Mouse (Mus musculus): ENCODE measurements around the gene Spz1. TPM values are rescaled to one million over a fixed set of nuclear protein-coding genes. Genes with fewer than 3 reads are reported as not detected.

The Spz1 gene
- polyA plus RNA-seq, 1 experiment: not detected

- Histone ChIP-seq H3K4me1 (ENCODE audit: control insufficient read depth, insufficient read depth, low read length) (no peaks in the 10 kb centered on the region), H3K4me3 (replicated peaks; ENCODE audit: extremely low read depth, low read depth, low read length) (no peak overlapping the region)
- no peak for TF ChIP-seq POLR2A (IDR thresholded peaks at IDR 0.05; ENCODE audit: borderline replicate concordance, extremely low read depth, low read depth, low read length)
- TF ChIP-seq CTCF (IDR thresholded peaks at IDR 0.05; ENCODE audit: insufficient read depth, low read length): no peak
- WGBS: 67% methylated on average over 3 of the region's 3 CpGs
- DNase-seq: no peak
Measured at GRCm38 (mm10) chr13:92595424-92595823, 19.5 kb upstream of the Spz1 start.

- TF ChIP-seq CTCF (IDR thresholded peaks at IDR 0.05; ENCODE audit: insufficient read depth, low read length): no peak
- no peak for TF ChIP-seq POLR2A (IDR thresholded peaks at IDR 0.05; ENCODE audit: borderline replicate concordance, extremely low read depth, low read depth, low read length)
- DNase-seq: no peak
- H3K4me3 ChIP-seq (replicated peaks; ENCODE audit: extremely low read depth, low read depth, low read length): no peak overlapping the region
- WGBS: 74% methylated on average over 3 of the region's 3 CpGs
- no peaks in the 10 kb centered on the region for H3K4me1 ChIP-seq (ENCODE audit: control insufficient read depth, insufficient read depth, low read length)
Measured at GRCm38 (mm10) chr13:92594907-92595306, 18.9 kb upstream of the Spz1 start.

- 72% methylated on average over 6 of the region's 6 CpGs for WGBS
- no peak for DNase-seq
- H3K4me1 ChIP-seq (ENCODE audit: control insufficient read depth, insufficient read depth, low read length): no peaks in the 10 kb centered on the region
- no peak overlapping the region for H3K4me3 ChIP-seq (replicated peaks; ENCODE audit: extremely low read depth, low read depth, low read length)
- no peak for TF ChIP-seq POLR2A (IDR thresholded peaks at IDR 0.05; ENCODE audit: borderline replicate concordance, extremely low read depth, low read depth, low read length)
Measured at GRCm38 (mm10) chr13:92594481-92594880, 18.5 kb upstream of the Spz1 start.

GRCm38 (mm10) chr13:92593731-92594396 is 17.9 kb upstream of the Spz1 start:
- no peaks in the 10 kb centered on the region for H3K4me1 ChIP-seq (ENCODE audit: control insufficient read depth, insufficient read depth, low read length)
- 37% methylated on average over 3 of the region's 3 CpGs for WGBS
- TF ChIP-seq POLR2A (IDR thresholded peaks at IDR 0.05; ENCODE audit: borderline replicate concordance, extremely low read depth, low read depth, low read length) (no peak), CTCF (IDR thresholded peaks at IDR 0.05; ENCODE audit: insufficient read depth, low read length) (no peak)
- DNase-seq: no peak
- H3K4me3 ChIP-seq (replicated peaks; ENCODE audit: extremely low read depth, low read depth, low read length): no peak overlapping the region

- 30% methylated on average over 12 of the region's 12 CpGs for WGBS
- no peak for DNase-seq
- Histone ChIP-seq H3K4me1 (ENCODE audit: control insufficient read depth, insufficient read depth, low read length) (no peaks in the 10 kb centered on the region), H3K4me3 (replicated peaks; ENCODE audit: extremely low read depth, low read depth, low read length) (no peak overlapping the region)
- TF ChIP-seq CTCF (IDR thresholded peaks at IDR 0.05; ENCODE audit: insufficient read depth, low read length): no peak
- no peak for TF ChIP-seq POLR2A (IDR thresholded peaks at IDR 0.05; ENCODE audit: borderline replicate concordance, extremely low read depth, low read depth, low read length)
Measured at GRCm38 (mm10) chr13:92592786-92593635, 17.0 kb upstream of the Spz1 start.

- TF ChIP-seq CTCF (IDR thresholded peaks at IDR 0.05; ENCODE audit: insufficient read depth, low read length) (no peak), POLR2A (IDR thresholded peaks at IDR 0.05; ENCODE audit: borderline replicate concordance, extremely low read depth, low read depth, low read length) (no peak)
- 69% methylated on average over 5 of the region's 5 CpGs for WGBS
- no peak overlapping the region for H3K4me3 ChIP-seq (replicated peaks; ENCODE audit: extremely low read depth, low read depth, low read length)
- no peaks in the 10 kb centered on the region for H3K4me1 ChIP-seq (ENCODE audit: control insufficient read depth, insufficient read depth, low read length)
- no peak for DNase-seq
Measured at GRCm38 (mm10) chr13:92592268-92592785, 16.4 kb upstream of the Spz1 start.

GRCm38 (mm10) chr13:92591225-92591624 is 15.3 kb upstream of the Spz1 start:
- no peak for TF ChIP-seq CTCF (IDR thresholded peaks at IDR 0.05; ENCODE audit: insufficient read depth, low read length)
- Histone ChIP-seq H3K4me3 (replicated peaks; ENCODE audit: extremely low read depth, low read depth, low read length) (no peak overlapping the region), H3K4me1 (ENCODE audit: control insufficient read depth, insufficient read depth, low read length) (no peaks in the 10 kb centered on the region)
- 76% methylated on average over 3 of the region's 3 CpGs for WGBS
- no peak for DNase-seq

GRCm38 (mm10) chr13:92589255-92589654 is 13.3 kb upstream of the Spz1 start:
- TF ChIP-seq CTCF (IDR thresholded peaks at IDR 0.05; ENCODE audit: insufficient read depth, low read length): no peak
- TF ChIP-seq POLR2A (IDR thresholded peaks at IDR 0.05; ENCODE audit: borderline replicate concordance, extremely low read depth, low read depth, low read length): no peak
- Histone ChIP-seq H3K4me3 (replicated peaks; ENCODE audit: extremely low read depth, low read depth, low read length) (no peak overlapping the region), H3K4me1 (ENCODE audit: control insufficient read depth, insufficient read depth, low read length) (no peaks in the 10 kb centered on the region)
- no peak for DNase-seq

- no peaks in the 10 kb centered on the region for H3K4me1 ChIP-seq (ENCODE audit: control insufficient read depth, insufficient read depth, low read length)
- DNase-seq: no peak
- H3K4me3 ChIP-seq (replicated peaks; ENCODE audit: extremely low read depth, low read depth, low read length): no peak overlapping the region
- TF ChIP-seq POLR2A (IDR thresholded peaks at IDR 0.05; ENCODE audit: borderline replicate concordance, extremely low read depth, low read depth, low read length) (no peak), CTCF (IDR thresholded peaks at IDR 0.05; ENCODE audit: insufficient read depth, low read length) (no peak)
- WGBS: 53% methylated on average over 3 of the region's 3 CpGs
Measured at GRCm38 (mm10) chr13:92588704-92589103, 12.7 kb upstream of the Spz1 start.

Measured in lung, adult 2 months (tissue).